Mouse (Mus musculus) kidney, adult 2 months (tissue): ENCODE measurements around the gene Tmco1.

Source experiments
- CTCF ChIP-seq: fragments of 200-500 bp; conservative IDR thresholded peaks from 2 replicates; pipeline ENCODE4 v1.5.1; 2011; ENCODE audit warnings: low read depth, mild to moderate bottlenecking, control low read depth, low read length, moderate library complexity, mixed read lengths; ENCODE audit not compliant: insufficient read depth, insufficient read length
- POLR2A ChIP-seq: fragments of 200-500 bp; IDR thresholded peaks from one replicate; pipeline ENCODE4 v1.6.1; 2011; ENCODE audit warnings: low read depth, low read length, control low read depth

DNA sequence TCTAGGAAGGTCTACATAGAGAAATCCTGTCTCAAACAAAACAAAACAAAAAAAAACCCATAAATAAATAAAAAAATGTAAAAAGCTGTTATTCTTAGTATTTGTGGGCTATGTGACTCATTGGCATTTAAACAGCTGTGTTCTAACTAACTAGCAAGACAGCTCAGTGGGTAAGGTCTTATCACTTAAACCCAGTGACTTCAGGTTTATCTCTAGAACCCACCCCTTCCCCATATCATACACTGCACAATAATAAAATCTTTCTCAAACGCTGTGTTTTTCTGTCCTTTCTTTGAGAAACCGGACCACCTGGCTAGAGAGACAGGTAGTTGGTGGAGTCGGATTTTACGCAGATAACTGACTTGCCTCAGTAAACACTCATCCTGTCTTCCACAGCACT, 59.8 kb downstream of the Tmco1 start:
- no peak for TF ChIP-seq POLR2A
- TF ChIP-seq CTCF: no peak
